Mouse (Mus musculus): ENCODE data around the gene Pcdh9. TPM values are rescaled to one million over a fixed set of nuclear protein-coding genes. Genes with fewer than 3 reads are reported as not detected.

Pcdh9 gene
- polyA plus RNA-seq, 1 experiment from 2014 or later, result 56.2 TPM

DNA sequence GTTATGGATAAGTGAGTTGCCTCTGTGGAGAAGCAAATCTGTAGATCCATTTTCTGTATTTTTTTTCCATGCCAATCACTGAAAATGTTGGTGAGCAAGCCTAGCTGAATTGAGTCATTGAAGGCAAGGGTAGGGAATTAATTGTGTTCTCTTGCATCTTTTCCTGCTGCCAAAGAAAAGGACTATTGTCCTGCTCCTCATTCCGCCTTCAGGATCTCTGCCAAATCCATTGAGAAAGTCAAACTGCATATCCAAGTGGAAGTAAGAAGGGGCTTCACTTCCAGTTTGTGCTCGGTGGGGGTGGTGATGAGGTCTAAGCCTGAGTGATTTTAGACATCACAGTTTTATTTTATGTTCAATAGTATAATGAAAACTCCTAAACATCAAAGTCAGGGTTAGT, 105.4 kb downstream of the Pcdh9 start:
- ATAC-seq (ENCODE audit: low FRiP score, low read depth), result no peak
- Histone ChIP-seq H3K9ac (no peak overlapping the region), H3K27me3 (no peaks in the 10 kb centered on the region)

DNA sequence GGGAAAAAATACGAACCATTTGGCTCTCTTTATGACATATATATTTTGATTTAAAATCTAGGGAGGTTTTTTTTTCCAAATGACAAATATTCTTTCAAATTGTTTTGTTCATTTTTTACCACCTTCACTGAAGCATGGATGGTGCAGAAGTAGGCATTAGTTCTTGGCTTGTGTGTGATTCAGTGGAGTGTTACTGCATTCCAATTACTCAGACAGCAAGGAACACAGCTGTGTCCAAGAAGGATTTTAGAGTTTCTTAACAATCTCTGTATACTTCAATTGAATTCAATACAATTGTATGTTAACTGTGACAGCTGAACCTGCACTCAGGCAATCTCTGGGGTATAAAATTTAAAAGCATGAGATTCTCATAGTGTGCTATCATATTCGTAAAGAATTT, 127.6 kb downstream of the Pcdh9 start:
- H3K36me3 ChIP-seq, result no peaks in the 10 kb centered on the region
- no peak for ATAC-seq (ENCODE audit: low FRiP score, low read depth)
- no peak overlapping the region for H3K4me3 ChIP-seq
- WGBS, result 76% methylated on average over 2 of the region's 2 CpGs
- H3K27me3 ChIP-seq, result no peaks in the 10 kb centered on the region
- no peak overlapping the region for H3K4me2 ChIP-seq (replicated peaks)
- H3K27ac ChIP-seq, result no peak overlapping the region
- H3K9me3 ChIP-seq, result no peaks in the 10 kb centered on the region
- H3K9ac ChIP-seq, result no peak overlapping the region
- H3K4me1 ChIP-seq, result no peaks in the 10 kb centered on the region

More for the DNA sequence above, 105.4 kb downstream of the Pcdh9 start:
- H3K4me1 ChIP-seq, result no peaks in the 10 kb centered on the region
- no peaks in the 10 kb centered on the region for H3K36me3 ChIP-seq
- WGBS, result 66% methylated on average over 2 of the region's 2 CpGs
- no peak overlapping the region for H3K4me3 ChIP-seq
- no peak overlapping the region for H3K4me2 ChIP-seq (replicated peaks)
- H3K9me3 ChIP-seq, result no peaks in the 10 kb centered on the region
- no peak overlapping the region for H3K27ac ChIP-seq

DNA sequence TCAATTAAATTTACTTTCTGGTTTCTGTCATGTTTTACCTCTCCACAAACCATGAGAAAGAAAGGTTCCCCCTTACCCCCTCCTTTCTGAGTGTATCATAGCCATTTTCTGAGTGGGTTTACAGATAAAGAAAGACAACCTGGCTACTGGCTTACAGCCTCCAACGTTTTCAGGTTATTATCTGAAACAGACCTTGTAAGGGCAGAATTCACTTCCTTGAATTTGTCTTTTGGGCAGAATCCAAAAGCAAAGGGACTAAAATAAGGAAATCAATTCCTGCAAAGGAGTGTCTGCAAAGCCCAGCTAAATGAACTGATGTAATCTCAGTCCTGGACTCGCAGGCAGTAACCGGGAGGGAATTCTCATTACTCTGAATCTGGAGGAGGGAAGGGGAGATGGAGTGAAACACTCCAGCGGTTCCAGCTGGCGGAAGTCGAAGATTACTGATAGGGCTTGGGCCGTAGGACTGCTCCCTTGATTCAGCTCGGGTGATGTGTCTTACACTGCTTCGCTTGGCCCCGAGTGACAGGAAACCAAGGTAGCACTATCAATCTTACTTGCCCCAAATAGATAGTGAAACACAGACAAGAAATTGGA, 156.3 kb downstream of the Pcdh9 start:
- 72% methylated on average over 10 of the region's 10 CpGs for WGBS
- 0 out of 2 replicates have a peak, but pooled peaks have one; percentile 19 for ATAC-seq (ENCODE audit: low FRiP score, low read depth)
- Histone ChIP-seq H3K9ac (no peak overlapping the region), H3K4me2 (replicated peaks) (no peak overlapping the region), H3K27me3 (no peaks in the 10 kb centered on the region), H3K4me1 (no peaks in the 10 kb centered on the region), H3K36me3 (no peaks in the 10 kb centered on the region), H3K9me3 (no peaks in the 10 kb centered on the region), H3K4me3 (no peak overlapping the region), H3K27ac (no peak overlapping the region)

- no peak for ATAC-seq (ENCODE audit: low FRiP score, low read depth)
- no peak overlapping the region for H3K4me3 ChIP-seq
- no peak overlapping the region for H3K9ac ChIP-seq
- H3K27me3 ChIP-seq, result no peaks in the 10 kb centered on the region
- 68% methylated on average over 1 of the region's 1 CpGs for WGBS
- H3K4me1 ChIP-seq, result no peaks in the 10 kb centered on the region
- no peaks in the 10 kb centered on the region for H3K36me3 ChIP-seq
- H3K9me3 ChIP-seq, result no peaks in the 10 kb centered on the region
- H3K27ac ChIP-seq, result no peak overlapping the region
- no peak overlapping the region for H3K4me2 ChIP-seq (replicated peaks)
These were observed 164.7 kb downstream of the Pcdh9 start for GRCm38 (mm10) chr14:93725798-93726197.

GRCm38 (mm10) chr14:93719208-93719607, 171.3 kb downstream of the Pcdh9 start:
- Histone ChIP-seq H3K27me3 (no peaks in the 10 kb centered on the region), H3K27ac (no peak overlapping the region), H3K9ac (no peak overlapping the region), H3K4me3 (no peak overlapping the region), H3K36me3 (no peaks in the 10 kb centered on the region), H3K4me2 (replicated peaks) (no peak overlapping the region), H3K4me1 (no peaks in the 10 kb centered on the region), H3K9me3 (no peaks in the 10 kb centered on the region)
- WGBS, result 67% methylated on average over 1 of the region's 1 CpGs
- no peak for ATAC-seq (ENCODE audit: low FRiP score, low read depth)

GRCm38 (mm10) chr14:93713250-93713935, 177.1 kb downstream of the Pcdh9 start:
- no peak for ATAC-seq (ENCODE audit: low FRiP score, low read depth)
- 67% methylated on average over 12 of the region's 12 CpGs for WGBS

DNA sequence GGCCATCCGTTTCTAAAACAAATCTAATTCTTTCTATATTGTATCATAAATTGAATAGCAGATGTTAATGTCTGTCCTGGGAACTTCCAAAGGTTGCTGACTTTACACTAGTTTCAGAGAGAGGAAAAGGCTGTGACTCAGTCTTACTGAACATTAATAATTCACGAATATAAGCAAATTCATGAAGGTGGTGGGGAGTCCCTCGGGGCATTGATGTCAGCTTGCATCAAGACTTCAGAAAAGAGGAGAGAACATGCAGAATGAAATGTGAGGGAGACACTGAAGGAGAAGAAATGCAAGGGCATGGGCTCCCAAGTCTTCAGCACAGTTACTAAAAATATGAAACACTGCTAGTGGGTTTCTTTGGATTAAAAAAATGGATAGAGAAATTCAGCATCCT, 181.8 kb downstream of the Pcdh9 start:
- Histone ChIP-seq H3K27ac (no peak overlapping the region), H3K4me1 (peaks cover 3% of the 10 kb centered on the region; the same call in 1 of the 2 replicates), H3K27me3 (no peaks in the 10 kb centered on the region), H3K9me3 (no peaks in the 10 kb centered on the region), H3K9ac (no peak overlapping the region), H3K36me3 (no peaks in the 10 kb centered on the region), H3K4me3 (no peak overlapping the region), H3K4me2 (replicated peaks) (no peak overlapping the region)
- WGBS, result 70% methylated on average over 3 of the region's 3 CpGs
- no peak for ATAC-seq (ENCODE audit: low FRiP score, low read depth)

More at GRCm38 (mm10) chr14:93713250-93713935, 177.1 kb downstream of the Pcdh9 start:
- no peak overlapping the region for H3K27ac ChIP-seq
- H3K4me1 ChIP-seq, result peaks cover 7% of the 10 kb centered on the region; the same call in 1 of the 2 replicates
- no peaks in the 10 kb centered on the region for H3K27me3 ChIP-seq
- no peak overlapping the region for H3K9ac ChIP-seq
- H3K36me3 ChIP-seq, result no peaks in the 10 kb centered on the region
- no peak overlapping the region for H3K4me3 ChIP-seq
- H3K9me3 ChIP-seq, result no peaks in the 10 kb centered on the region
- no peak overlapping the region for H3K4me2 ChIP-seq (replicated peaks)

DNA sequence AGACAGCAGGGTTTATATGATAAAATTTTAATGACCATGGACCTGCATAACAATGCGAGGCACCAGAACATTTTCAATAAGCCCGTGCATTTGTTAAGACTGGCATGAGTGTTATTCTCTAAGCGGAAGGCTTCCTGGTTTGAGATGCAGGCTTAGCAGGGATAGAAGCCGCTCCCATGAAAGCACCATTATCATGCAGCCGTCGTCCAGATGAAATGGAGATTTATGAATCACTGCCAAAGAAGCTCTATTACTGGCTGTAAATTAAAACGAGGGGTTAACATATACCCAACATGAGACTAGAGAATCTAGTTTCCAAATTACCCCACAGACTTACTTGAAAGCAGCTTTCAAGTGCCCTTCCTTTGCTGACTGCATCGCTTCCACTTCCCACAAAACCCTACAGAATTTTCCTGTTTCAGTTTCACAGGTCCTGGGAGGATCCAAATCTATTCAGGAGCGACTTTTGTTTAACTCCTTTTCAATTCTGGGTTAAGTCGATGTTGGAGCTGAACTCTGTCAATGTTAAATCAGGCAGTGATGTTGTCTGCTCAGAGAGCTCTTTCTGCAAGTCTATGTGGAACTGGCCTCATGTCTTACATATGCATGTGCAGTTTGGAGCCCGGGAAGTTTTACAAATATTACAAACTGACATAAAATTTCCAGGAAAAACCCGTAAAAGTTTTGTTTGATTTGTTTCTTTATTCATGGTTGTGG, 188.9 kb downstream of the Pcdh9 start:
- Histone ChIP-seq H3K36me3 (no peaks in the 10 kb centered on the region), H3K4me1 (peaks cover 3% of the 10 kb centered on the region; the same call in 1 of the 2 replicates), H3K4me2 (replicated peaks) (no peak overlapping the region), H3K9ac (no peak overlapping the region), H3K27me3 (no peaks in the 10 kb centered on the region), H3K27ac (no peak overlapping the region), H3K9me3 (no peaks in the 10 kb centered on the region), H3K4me3 (no peak overlapping the region)
- 49% methylated on average over 12 of the region's 12 CpGs for WGBS
- ATAC-seq (ENCODE audit: low FRiP score, low read depth), result no peak

GRCm38 (mm10) chr14:93700916-93701315, 189.6 kb downstream of the Pcdh9 start:
- no peak for ATAC-seq (ENCODE audit: low FRiP score, low read depth)
- no peaks in the 10 kb centered on the region for H3K36me3 ChIP-seq
- H3K9ac ChIP-seq, result no peak overlapping the region
- H3K27me3 ChIP-seq, result no peaks in the 10 kb centered on the region
- H3K4me1 ChIP-seq, result peaks cover 3% of the 10 kb centered on the region; the same call in 1 of the 2 replicates
- no peak overlapping the region for H3K4me2 ChIP-seq (replicated peaks)
- WGBS, result 82% methylated on average over 1 of the region's 1 CpGs
- no peak overlapping the region for H3K27ac ChIP-seq
- H3K4me3 ChIP-seq, result no peak overlapping the region
- H3K9me3 ChIP-seq, result no peaks in the 10 kb centered on the region

- Histone ChIP-seq H3K27ac (no peak overlapping the region), H3K4me1 (no peaks in the 10 kb centered on the region), H3K4me3 (no peak overlapping the region), H3K9ac (no peak overlapping the region), H3K36me3 (no peaks in the 10 kb centered on the region), H3K9me3 (peaks cover 5% of the 10 kb centered on the region; the same call in 1 of the 2 replicates), H3K27me3 (no peaks in the 10 kb centered on the region), H3K4me2 (replicated peaks) (no peak overlapping the region)
- WGBS, result 50% methylated on average over 1 of the region's 1 CpGs
- ATAC-seq (ENCODE audit: low FRiP score, low read depth), result no peak
These were observed 205.8 kb downstream of the Pcdh9 start for GRCm38 (mm10) chr14:93684641-93685040.

DNA sequence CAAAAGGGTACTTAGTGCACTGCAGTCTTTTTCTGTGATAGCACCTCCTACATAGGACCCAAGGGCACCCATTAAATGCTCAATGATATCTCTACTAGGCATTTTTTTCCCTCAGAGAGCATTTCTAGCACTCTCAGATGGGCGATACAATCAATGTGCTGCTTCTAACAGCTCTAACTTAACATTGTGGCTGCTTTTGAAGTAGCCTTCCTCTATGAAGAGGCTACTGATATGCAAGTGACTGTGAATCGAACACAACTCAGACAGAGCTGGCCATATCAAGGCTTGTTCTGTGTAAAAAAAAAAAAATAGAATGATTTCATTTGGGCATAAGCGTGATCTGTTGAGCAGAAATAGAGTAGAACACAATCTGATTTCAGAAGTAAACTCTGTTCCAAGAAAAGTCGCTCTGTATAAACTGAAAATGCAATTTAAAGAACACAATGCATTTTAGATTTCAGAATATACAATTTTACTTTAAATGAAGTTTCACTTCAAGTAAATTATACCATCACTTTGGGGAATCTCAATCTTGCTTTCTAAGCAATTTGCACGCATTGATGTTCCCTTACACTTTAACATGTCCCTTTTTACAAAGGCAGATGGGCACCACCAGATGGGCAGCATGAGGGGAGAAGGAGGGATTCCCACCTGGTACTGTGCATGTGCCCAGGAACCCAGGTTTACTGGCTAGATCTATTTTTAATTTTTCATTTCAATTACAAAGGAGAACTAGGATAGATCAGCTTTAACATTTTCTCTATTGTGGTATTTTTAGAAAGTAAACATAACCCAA, 215.0 kb downstream of the Pcdh9 start:
- Histone ChIP-seq H3K36me3 (no peaks in the 10 kb centered on the region), H3K9me3 (peaks cover 10% of the 10 kb centered on the region; the same call in 1 of the 2 replicates), H3K9ac (no peak overlapping the region), H3K4me1 (no peaks in the 10 kb centered on the region), H3K27me3 (no peaks in the 10 kb centered on the region), H3K4me3 (no peak overlapping the region), H3K27ac (no peak overlapping the region), H3K4me2 (replicated peaks) (no peak overlapping the region)
- no peak for ATAC-seq (ENCODE audit: low FRiP score, low read depth)
- 93% methylated on average over 5 of the region's 5 CpGs for WGBS

All from limb, embryonic 13.5 days (tissue).